8 mouse cellular contexts compared by ENCODE assay signal in the genomic region with DNA sequence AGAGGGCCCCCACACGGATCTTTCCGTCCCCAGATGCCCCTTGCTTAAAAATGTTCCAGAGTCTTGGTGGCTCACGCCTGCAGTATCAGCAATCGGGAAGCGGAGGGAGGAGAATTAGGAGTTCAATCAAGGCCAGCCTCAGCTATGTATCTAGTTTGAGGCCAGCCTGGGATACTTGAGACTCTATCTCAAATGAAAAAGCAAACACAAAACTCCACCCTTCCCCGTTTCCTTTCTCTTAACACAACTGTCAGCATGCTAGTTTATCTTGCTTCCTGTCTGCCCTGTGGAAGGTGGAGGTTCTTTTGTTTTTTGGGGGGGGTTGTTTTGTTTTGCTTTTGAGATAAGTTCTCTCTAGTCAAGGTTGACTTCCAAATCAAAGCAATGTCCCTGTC. TPM values are rescaled to one million over a fixed set of nuclear protein-coding genes. Genes with fewer than 3 reads are reported as not detected.
DNase-seq lines count a peak whose midpoint lies in the region; ATAC-seq and TF ChIP-seq lines count a peak whose summit lies in the region.

No protein-coding gene starts in this region.

- H3K36me3 ChIP-seq in ES-Bruce4 (ENCODE audit: control insufficient read depth, insufficient read depth, low read length, poor library complexity, severe bottlenecking): no peaks in the 10 kb centered on the region
- no peaks in the 10 kb centered on the region for H3K36me3 ChIP-seq in heart, embryonic 15.5 days
- no peaks in the 10 kb centered on the region for H3K36me3 ChIP-seq in liver, postnatal 0 days (replicated peaks; ENCODE audit: insufficient read depth, low read length)

- H3K4me2 ChIP-seq in heart, embryonic 15.5 days: peak overlapping the region; percentile 84
- H3K4me2 ChIP-seq in liver, postnatal 0 days (ENCODE audit: low read depth, low read length): peak overlapping the region; percentile 88

- DNase-seq in 416B (ENCODE audit: low read depth): peak; percentile 24
- DNase-seq in liver, postnatal 0 days: no peak
- DNase-seq in c-Kit-positive CD71-positive TER-119-positive erythroid progenitor cells, embryonic 14.5 days (ENCODE audit: low spot score): no peak
- DNase-seq in gastrocnemius, postnatal 4 days (ENCODE audit: low spot score in 2 of 2): no peak
- no peak for DNase-seq in right cerebral cortex, postnatal 25 days
- DNase-seq in cerebellum, adult 9-10 months: no peak

- peak overlapping the region; percentile 61 for H3K9ac ChIP-seq in ES-Bruce4 (ENCODE audit: low read depth, poor library complexity, severe bottlenecking)
- 0 out of 2 replicates have a peak overlapping the region, but pooled peaks have one; percentile 46 for H3K9ac ChIP-seq in heart, embryonic 15.5 days
- no peak overlapping the region for H3K9ac ChIP-seq in liver, postnatal 0 days (replicated peaks)

- no peak for TF ChIP-seq EP300 in ES-Bruce4 (IDR thresholded peaks at IDR 0.05; ENCODE audit: insufficient read depth, low read depth, low read length)
- no peak for TF ChIP-seq EP300 in liver, postnatal 0 days (IDR thresholded peaks at IDR 0.05; ENCODE audit: low read depth)

- no peaks in the 10 kb centered on the region for H3K27me3 ChIP-seq in ES-Bruce4 (ENCODE audit: control insufficient read depth, insufficient read depth, low read length, poor library complexity, severe bottlenecking)
- no peaks in the 10 kb centered on the region for H3K27me3 ChIP-seq in heart, embryonic 15.5 days
- no peaks in the 10 kb centered on the region for H3K27me3 ChIP-seq in liver, postnatal 0 days (ENCODE audit: insufficient read depth, low read length)

- WGBS in heart, embryonic 15.5 days: 14% methylated on average over 6 of the region's 6 CpGs
- 17% methylated on average over 6 of the region's 6 CpGs for WGBS in liver, postnatal 0 days (ENCODE audit: insufficient replicate concordance)

- no peaks in the 10 kb centered on the region for H3K9me3 ChIP-seq in ES-Bruce4 (replicated peaks; ENCODE audit: control insufficient read depth, insufficient read depth, low read length, poor library complexity, severe bottlenecking)
- H3K9me3 ChIP-seq in heart, embryonic 15.5 days (replicated peaks): no peaks in the 10 kb centered on the region
- no peaks in the 10 kb centered on the region for H3K9me3 ChIP-seq in liver, postnatal 0 days (ENCODE audit: low read length)

- ATAC-seq in heart, embryonic 15.5 days (replicated peaks; ENCODE audit: insufficient number of reproducible peaks, insufficient read depth, low FRiP score, low read depth): no peak
- ATAC-seq in liver, postnatal 0 days: no peak

- TF ChIP-seq POLR2A in ES-Bruce4 (IDR thresholded peaks at IDR 0.05; ENCODE audit: insufficient read depth, low read length): no peak

- no peak overlapping the region for H3K27ac ChIP-seq in ES-Bruce4 (ENCODE audit: insufficient read depth, low read length)
- H3K27ac ChIP-seq in heart, embryonic 15.5 days: no peak overlapping the region
- no peak overlapping the region for H3K27ac ChIP-seq in liver, postnatal 0 days (ENCODE audit: low read depth)

- peak overlapping the region; percentile 66 for H3K4me3 ChIP-seq in ES-Bruce4 (ENCODE audit: low read depth, low read length)
- peak overlapping the region; percentile 51 for H3K4me3 ChIP-seq in heart, embryonic 15.5 days
- H3K4me3 ChIP-seq in liver, postnatal 0 days (ENCODE audit: low read depth, low read length): peak overlapping the region; percentile 48

- no peak for TF ChIP-seq CTCF in ES-Bruce4 (IDR thresholded peaks at IDR 0.05; ENCODE audit: low read depth, low read length)
- TF ChIP-seq CTCF in liver, postnatal 0 days (IDR thresholded peaks at IDR 0.05; ENCODE audit: low read depth): no peak

- H3K4me1 ChIP-seq in ES-Bruce4 (ENCODE audit: control insufficient read depth, insufficient read depth, low read length): peaks cover 2% of the 10 kb centered on the region
- H3K4me1 ChIP-seq in heart, embryonic 15.5 days (replicated peaks): peaks cover 17% of the 10 kb centered on the region
- peaks cover 10% of the 10 kb centered on the region for H3K4me1 ChIP-seq in liver, postnatal 0 days (ENCODE audit: insufficient read depth)

RNA-seq across cellular contexts. Expression of gene Adgre5, which starts 32.3 kb away (rescaled TPM):
- 16.8 and 17.5 TPM in 2 replicates for polyA plus RNA-seq in ES-Bruce4 (2011; ENCODE audit: insufficient read depth, insufficient read length, low read depth, missing spikeins)
- polyA plus RNA-seq in heart, embryonic 15.5 days (2015; fragmentation: Nextera tagmentation; extraction: Ambion mirVana): 31.2 and 38.7 TPM in 2 replicates
- polyA plus RNA-seq in liver, postnatal 0 days (2015; fragmentation: Nextera tagmentation; extraction: Ambion mirVana): 14.5 and 15.7 TPM in 2 replicates
- 10 to 100 TPM; 82.7 to 83.4 TPM for total RNA-seq in gastrocnemius, postnatal 4 days (2021)

RNA-seq across cellular contexts. Expression of gene Ddx39, which starts 58.5 kb away (rescaled TPM):
- 117 and 121 TPM in 2 replicates for polyA plus RNA-seq in ES-Bruce4 (2011; ENCODE audit: insufficient read depth, insufficient read length, low read depth, missing spikeins)
- 107 and 135 TPM in 2 replicates for polyA plus RNA-seq in heart, embryonic 15.5 days (2015; fragmentation: Nextera tagmentation; extraction: Ambion mirVana)
- 68.5 and 80.9 TPM in 2 replicates for polyA plus RNA-seq in liver, postnatal 0 days (2015; fragmentation: Nextera tagmentation; extraction: Ambion mirVana)
- 10 to 100 TPM; 26.1 to 27.5 TPM for total RNA-seq in gastrocnemius, postnatal 4 days (2021)
